8 mouse cellular contexts compared by ENCODE assay signal in the genomic region with DNA sequence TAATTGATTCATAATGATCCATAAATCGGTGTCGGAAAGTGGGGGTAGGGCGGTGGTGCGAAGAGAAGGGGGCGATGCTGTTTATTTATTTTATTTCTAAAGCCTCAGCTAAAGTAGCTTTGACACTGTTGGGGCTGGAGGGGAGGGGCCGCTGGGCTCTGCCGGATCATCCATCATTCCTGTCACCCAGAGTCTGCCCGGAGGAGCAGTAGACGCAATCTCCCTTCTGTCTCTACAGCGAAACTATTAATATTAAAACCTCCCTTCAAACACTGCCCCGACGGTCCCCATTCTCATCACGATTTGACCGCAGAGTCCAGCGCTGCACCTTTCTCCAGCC.
DNase-seq lines count a peak whose midpoint lies in the region; ATAC-seq lines count a peak whose summit lies in the region.

No protein-coding gene starts in this region.

- ATAC-seq in embryonic facial prominence, embryonic 14.5 days (ENCODE audit: low read depth): no peak
- peak; percentile 69; the same call in 1 of the 2 replicates for ATAC-seq in kidney, embryonic 16.5 days (ENCODE audit: low FRiP score, low TSS enrichment)
- peak; percentile 53; the same call in 1 of the 2 replicates for ATAC-seq in midbrain, embryonic 13.5 days

- H3K4me3 ChIP-seq in heart, embryonic 10.5 days: peak overlapping the region; percentile 55
- H3K4me3 ChIP-seq in embryonic facial prominence, embryonic 14.5 days (ENCODE audit: low read depth, low read length): peak overlapping the region; percentile 8
- peak overlapping the region; percentile 39 for H3K4me3 ChIP-seq in kidney, embryonic 16.5 days (ENCODE audit: low read length)
- peak overlapping the region; percentile 13 for H3K4me3 ChIP-seq in midbrain, embryonic 13.5 days (replicated peaks)

- peak overlapping the region; percentile 87 for H3K27ac ChIP-seq in heart, embryonic 10.5 days
- peak overlapping the region; percentile 16 for H3K27ac ChIP-seq in embryonic facial prominence, embryonic 14.5 days (replicated peaks; ENCODE audit: low read depth, low read length)
- peak overlapping the region; percentile 95 for H3K27ac ChIP-seq in kidney, embryonic 16.5 days (ENCODE audit: low read length)
- peak overlapping the region; percentile 75 for H3K27ac ChIP-seq in midbrain, embryonic 13.5 days

- H3K9ac ChIP-seq in embryonic facial prominence, embryonic 14.5 days (ENCODE audit: low read depth, low read length): 0 out of 2 replicates have a peak overlapping the region, but pooled peaks have one; percentile 30
- H3K9ac ChIP-seq in kidney, embryonic 16.5 days (replicated peaks; ENCODE audit: low read length): peak overlapping the region; percentile 61
- H3K9ac ChIP-seq in midbrain, embryonic 13.5 days (replicated peaks): no peak overlapping the region

- under 1% methylated on average over 15 of the region's 15 CpGs for WGBS in heart, embryonic 10.5 days
- 7% methylated on average over 15 of the region's 15 CpGs for WGBS in embryonic facial prominence, embryonic 14.5 days
- WGBS in kidney, embryonic 16.5 days: 0% methylated on average over 15 of the region's 15 CpGs
- WGBS in midbrain, embryonic 13.5 days: under 1% methylated on average over 15 of the region's 15 CpGs

- intact Hi-C loops in left cerebral cortex, postnatal 10 days (cut with DNase I): no loop called here

- DNase-seq in heart, embryonic 10.5 days (ENCODE audit: low spot score): no peak
- no peak for DNase-seq in heart, adult 18-20 months
- DNase-seq in embryonic facial prominence, embryonic 14.5 days (ENCODE audit: low spot score): no peak
- DNase-seq in frontal cortex, postnatal 10 days (ENCODE audit: low spot score in 2 of 2): no peak
- no peak for DNase-seq in gastrocnemius, adult 8-10 months (ENCODE audit: low spot score in 2 of 2)
- DNase-seq in left cerebral cortex, postnatal 10 days (ENCODE audit: extremely low spot score in 1 of 2, low spot score in 2 of 2): no peak

- H3K27me3 ChIP-seq in heart, embryonic 10.5 days (ENCODE audit: insufficient read depth, poor library complexity, severe bottlenecking): peaks cover under 1% of the 10 kb centered on the region; the same call in 1 of the 2 replicates
- H3K27me3 ChIP-seq in embryonic facial prominence, embryonic 14.5 days (replicated peaks; ENCODE audit: control insufficient read depth, insufficient read depth, low read length): peaks cover 55% of the 10 kb centered on the region
- H3K27me3 ChIP-seq in kidney, embryonic 16.5 days (ENCODE audit: insufficient read depth, low read length): 0 out of 2 replicates have a peak, but pooled peaks cover 2% of the 10 kb centered on the region
- peaks cover 40% of the 10 kb centered on the region for H3K27me3 ChIP-seq in midbrain, embryonic 13.5 days

- peaks cover 11% of the 10 kb centered on the region for H3K36me3 ChIP-seq in heart, embryonic 10.5 days
- H3K36me3 ChIP-seq in embryonic facial prominence, embryonic 14.5 days (ENCODE audit: control insufficient read depth, insufficient read depth, low read length): peaks cover 6% of the 10 kb centered on the region; the same call in 1 of the 2 replicates
- peaks cover 10% of the 10 kb centered on the region; the same call in 1 of the 2 replicates for H3K36me3 ChIP-seq in kidney, embryonic 16.5 days (ENCODE audit: insufficient read depth, low read length)
- 0 out of 2 replicates have a peak, but pooled peaks cover 5% of the 10 kb centered on the region for H3K36me3 ChIP-seq in midbrain, embryonic 13.5 days

- H3K4me1 ChIP-seq in heart, embryonic 10.5 days: peaks cover 26% of the 10 kb centered on the region
- H3K4me1 ChIP-seq in embryonic facial prominence, embryonic 14.5 days (ENCODE audit: control insufficient read depth, insufficient read depth, low read length): peaks cover 17% of the 10 kb centered on the region
- peaks cover 43% of the 10 kb centered on the region for H3K4me1 ChIP-seq in kidney, embryonic 16.5 days (ENCODE audit: insufficient read depth, low read length)
- H3K4me1 ChIP-seq in midbrain, embryonic 13.5 days (replicated peaks): peaks cover 51% of the 10 kb centered on the region

- no peaks in the 10 kb centered on the region for H3K9me3 ChIP-seq in heart, embryonic 10.5 days
- no peaks in the 10 kb centered on the region for H3K9me3 ChIP-seq in embryonic facial prominence, embryonic 14.5 days (ENCODE audit: control insufficient read depth, low read length)
- no peaks in the 10 kb centered on the region for H3K9me3 ChIP-seq in kidney, embryonic 16.5 days (ENCODE audit: low read length)
- no peaks in the 10 kb centered on the region for H3K9me3 ChIP-seq in midbrain, embryonic 13.5 days

- peak overlapping the region; percentile 52 for H3K4me2 ChIP-seq in embryonic facial prominence, embryonic 14.5 days (ENCODE audit: low read depth, low read length)
- peak overlapping the region; percentile 63 for H3K4me2 ChIP-seq in kidney, embryonic 16.5 days (replicated peaks; ENCODE audit: low read depth, low read length)
- H3K4me2 ChIP-seq in midbrain, embryonic 13.5 days (replicated peaks): peak overlapping the region; percentile 49

Comparison
In these comparisons a context has a peak if more than half of its experiments do, and no peak if none do; other contexts are left out.
1. H3K27ac ChIP-seq: peak in every context shown above with its lines; median percentile 95 in kidney, embryonic 16.5 days; 87 in heart, embryonic 10.5 days; 75 in midbrain, embryonic 13.5 days; 16 in embryonic facial prominence, embryonic 14.5 days.